Mouse (Mus musculus) thymus, postnatal 0 days (tissue): Measurements from ENCODE around the gene Sphk2. TPM values are rescaled to one million over a fixed set of nuclear protein-coding genes. Genes with fewer than 3 reads are reported as not detected.
"Not testable (repeated sequence)": the region's sequence is repeated elsewhere in the genome, so short reads cannot be mapped to it uniquely, and the experiment has no call there.

ENCODE experiments used
- DNase-seq: peaks from one replicate; pipeline ENCODE4 v3.0.0-alpha.2; 2015; ENCODE audit warnings: low spot score
- polyA plus RNA-seq: library from polyadenylated mRNA; unstranded; fragments of >200 nt; fragmentation: Nextera tagmentation; extraction: Ambion mirVana; gene quantifications from 2 replicates; pipeline ENCODE4 v1.2.1, GENCODE M21; 2015

Gene Sphk2
- polyA plus RNA-seq, 1 experiment from 2014 or later = 19.8 TPM

GRCm38 (mm10) chr7:45697894-45698293, 19.9 kb downstream of the Sphk2 start:
- no peak for DNase-seq

- peak; percentile 50 for DNase-seq
Observed at GRCm38 (mm10) chr7:45695098-45695497, 22.7 kb downstream of the Sphk2 start.

DNA sequence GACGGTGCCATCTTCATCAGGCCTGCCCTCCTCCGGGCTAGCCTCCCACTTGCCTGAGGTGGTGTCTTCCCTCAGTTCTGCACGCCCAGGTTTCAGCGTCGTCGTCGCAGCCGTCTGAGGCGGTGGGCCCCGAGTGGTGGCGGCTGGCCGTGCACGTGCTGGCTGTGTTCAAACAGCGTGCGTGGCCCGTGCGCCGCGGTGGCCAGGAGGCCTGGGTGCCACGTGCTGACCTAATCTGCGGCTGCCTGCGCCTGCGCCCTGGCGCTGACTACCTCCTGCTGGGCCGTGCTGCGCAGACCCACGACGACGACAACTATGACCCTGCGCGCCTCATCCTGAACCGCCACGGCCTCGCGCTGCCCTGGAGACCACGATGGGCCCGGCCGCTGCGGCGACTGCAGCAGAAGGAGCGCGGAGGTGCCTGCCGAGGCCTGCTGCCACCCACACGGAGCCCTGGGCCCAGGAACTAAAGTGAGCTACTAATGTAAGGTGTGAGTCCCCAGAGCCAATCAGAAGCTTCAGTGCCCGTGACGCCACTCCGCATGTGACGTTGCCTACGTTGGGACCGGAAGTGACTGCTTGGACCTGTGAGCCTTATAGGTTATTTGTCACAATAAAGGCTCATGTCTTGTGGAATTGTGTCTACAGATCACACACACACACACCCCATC, 23.7 kb downstream of the Sphk2 start, which contains the start of gene Sec1:
TSS of gene Sec1 (minus strand) at position 482 of the 671 bp plus-strand sequence.
- DNase-seq = no peak

DNA sequence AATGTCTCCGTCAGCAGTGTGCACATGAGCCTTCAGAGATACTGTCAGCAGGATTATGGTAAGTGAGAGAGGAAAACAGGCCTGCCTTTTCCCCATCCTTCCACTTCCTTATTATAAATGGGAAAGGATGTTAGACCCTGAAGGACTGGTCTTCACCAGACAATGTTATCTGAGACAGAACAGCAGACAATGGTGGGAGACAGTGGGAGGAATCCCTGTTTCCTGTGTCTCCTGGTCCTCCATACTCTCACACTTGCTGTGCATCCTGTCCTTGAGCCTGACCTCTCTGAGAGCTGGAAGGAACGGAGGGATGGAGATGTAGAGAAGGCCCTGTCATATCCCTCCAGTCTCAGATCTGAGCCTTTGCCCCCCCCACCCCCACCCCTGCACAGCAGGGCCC, 25.4 kb downstream of the Sphk2 start:
- DNase-seq = no peak

GRCm38 (mm10) chr7:45689800-45690199, 28.0 kb downstream of the Sphk2 start:
- DNase-seq = no peak

- no peak for DNase-seq
Observed at GRCm38 (mm10) chr7:45689099-45689498, 28.7 kb downstream of the Sphk2 start.

GRCm38 (mm10) chr7:45686841-45687240, 31.0 kb downstream of the Sphk2 start:
- DNase-seq = no peak

DNA sequence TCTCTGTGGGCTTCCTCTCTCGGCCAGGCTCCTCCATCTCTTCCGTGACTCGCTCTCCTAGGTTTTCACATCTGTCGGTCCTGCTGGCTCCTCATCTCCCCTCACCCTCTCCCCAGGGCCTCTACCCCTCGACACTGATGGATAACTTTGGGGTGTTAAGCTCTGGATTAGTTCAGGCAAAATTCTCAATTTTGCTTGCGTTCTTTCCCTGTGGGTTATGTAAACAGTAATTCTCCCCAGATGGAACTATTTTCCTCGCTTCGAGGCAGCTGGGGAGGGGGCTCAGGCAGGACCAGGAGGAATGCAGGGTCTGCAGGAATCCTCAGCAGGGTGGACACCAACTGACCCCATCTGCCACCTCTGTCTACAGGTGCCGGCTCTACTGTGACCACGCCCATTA, 32.0 kb downstream of the Sphk2 start:
- DNase-seq = no peak

GRCm38 (mm10) chr7:45683396-45684050, 34.3 kb downstream of the Sphk2 start, which contains the start of gene Ntn5:
Gene Ntn5 (plus strand): TSS chr7:45684022.
- DNase-seq = peak; percentile 14

GRCm38 (mm10) chr7:45682144-45683126, 35.4 kb downstream of the Sphk2 start:
- DNase-seq = peak; percentile 90

DNA sequence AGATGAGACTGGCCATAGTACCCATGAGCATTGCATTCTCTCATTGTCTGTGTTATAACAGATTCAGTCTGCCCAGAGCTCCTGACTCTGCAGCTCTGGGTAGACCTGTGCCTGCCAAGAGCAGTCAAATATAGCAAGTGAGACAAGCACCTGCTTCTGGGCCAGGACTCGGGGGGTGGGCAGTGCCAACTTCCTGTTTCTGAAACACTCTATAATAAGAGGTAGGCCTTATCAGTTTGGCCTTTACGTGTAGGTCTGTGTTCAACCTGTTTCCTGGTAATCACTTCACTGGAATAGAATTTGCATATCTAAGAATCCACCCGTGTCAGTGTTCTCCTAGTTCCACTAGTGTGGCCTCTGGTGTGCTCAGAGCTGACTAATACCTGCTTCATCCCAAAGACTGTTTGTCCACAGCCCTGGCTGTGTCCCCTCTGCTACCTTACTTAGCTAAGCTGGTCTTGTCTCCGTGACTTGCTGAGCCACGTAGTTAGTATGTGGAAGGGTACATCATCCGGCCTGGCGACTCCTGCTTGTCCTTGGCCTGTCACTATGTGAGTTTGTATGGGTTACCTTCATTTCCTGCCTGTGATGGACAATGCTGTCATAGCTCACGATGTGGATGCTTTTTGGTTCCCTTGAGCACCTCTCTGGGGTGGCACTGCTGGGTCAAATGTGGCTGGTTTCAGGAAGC, 36.6 kb downstream of the Sphk2 start:
- DNase-seq = peak; percentile 40

DNA sequence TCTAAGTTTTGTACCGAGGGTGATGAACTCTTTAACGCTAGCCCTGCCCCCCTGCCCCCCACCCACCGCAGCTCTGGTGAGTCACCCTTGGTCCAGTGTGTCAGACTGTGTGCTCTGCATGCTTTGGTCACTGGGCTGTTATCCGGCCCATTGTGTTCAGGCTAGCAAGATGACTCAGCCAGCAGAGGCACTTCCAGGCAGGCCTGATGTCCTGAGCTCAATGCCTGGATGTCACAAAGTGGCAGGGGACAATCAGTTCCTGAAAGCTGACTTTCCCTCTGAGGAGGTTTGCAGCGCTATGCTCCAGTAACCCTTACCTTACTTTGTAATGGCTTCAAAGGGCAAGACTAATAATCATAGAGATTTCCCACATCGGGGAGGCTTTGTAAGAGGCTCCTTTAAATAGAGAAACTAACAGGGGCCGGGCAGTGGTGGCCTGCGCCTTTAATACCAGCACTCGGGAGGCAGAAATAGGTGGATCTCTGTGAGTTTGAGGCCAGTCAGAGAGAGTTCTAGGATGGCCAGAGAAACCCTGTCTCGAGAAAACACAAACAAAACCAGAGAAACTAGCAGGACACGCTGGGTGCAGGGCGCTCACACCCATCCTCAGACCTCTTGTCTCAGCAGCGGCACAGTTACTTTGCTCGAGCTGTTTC, 37.7 kb downstream of the Sphk2 start:
- DNase-seq = no peak

GRCm38 (mm10) chr7:45678513-45678912, 39.3 kb downstream of the Sphk2 start:
- DNase-seq = no peak

- no peak for DNase-seq
Observed at GRCm38 (mm10) chr7:45677627-45678295, 40.0 kb downstream of the Sphk2 start.

GRCm38 (mm10) chr7:45668921-45669320, 48.9 kb downstream of the Sphk2 start:
- DNase-seq = no peak

GRCm38 (mm10) chr7:45667761-45668160, 50.0 kb downstream of the Sphk2 start:
- DNase-seq = no peak

DNA sequence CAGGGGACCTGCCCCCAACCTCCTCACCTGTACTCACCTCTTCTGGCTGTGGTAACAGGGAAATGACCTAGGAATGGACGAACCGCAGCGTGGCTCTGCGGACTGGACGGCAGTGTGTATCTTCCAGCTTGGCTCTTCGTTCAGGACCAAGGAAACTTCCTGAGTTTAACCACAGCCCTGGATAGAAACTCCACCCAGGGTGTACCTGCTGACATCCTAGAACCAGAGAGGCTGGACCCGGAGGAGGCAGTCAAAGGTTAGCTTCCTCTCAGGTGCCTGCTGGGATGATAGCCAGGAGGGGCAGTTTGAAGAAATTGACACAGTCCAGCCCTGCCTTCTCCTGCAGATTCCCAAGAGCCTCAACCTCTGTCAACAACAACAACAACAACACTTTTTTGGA, 51.6 kb downstream of the Sphk2 start, which contains the start of gene Fut2:
TSS of gene Fut2 (minus strand) at position 234 of the 400 bp plus-strand sequence.
- no peak for DNase-seq

GRCm38 (mm10) chr7:45665303-45666138, 52.3 kb downstream of the Sphk2 start:
- DNase-seq = no peak

- not testable (repeated sequence) for DNase-seq
Observed at GRCm38 (mm10) chr7:45661702-45662101, 56.1 kb downstream of the Sphk2 start.
